Mouse (Mus musculus) liver, adult (tissue): ENCODE results near the gene Zpld1.

Source experiments
- GATA4 ChIP-seq: IDR thresholded peaks from 2 replicates; pipeline ENCODE4 v1.6.1; 2014; ENCODE audit warnings: mild to moderate bottlenecking, low read length; ENCODE audit not compliant: insufficient replicate concordance

Gene Zpld1

GRCm38 (mm10) chr16:55297886-55298285, at the start of gene Zpld1:
Gene Zpld1, minus strand, starts transcription at chr16:55297986.
- no peak for TF ChIP-seq GATA4

GRCm38 (mm10) chr16:55345644-55346043, 47.9 kb upstream of the Zpld1 start:
- no peak for TF ChIP-seq GATA4

DNA sequence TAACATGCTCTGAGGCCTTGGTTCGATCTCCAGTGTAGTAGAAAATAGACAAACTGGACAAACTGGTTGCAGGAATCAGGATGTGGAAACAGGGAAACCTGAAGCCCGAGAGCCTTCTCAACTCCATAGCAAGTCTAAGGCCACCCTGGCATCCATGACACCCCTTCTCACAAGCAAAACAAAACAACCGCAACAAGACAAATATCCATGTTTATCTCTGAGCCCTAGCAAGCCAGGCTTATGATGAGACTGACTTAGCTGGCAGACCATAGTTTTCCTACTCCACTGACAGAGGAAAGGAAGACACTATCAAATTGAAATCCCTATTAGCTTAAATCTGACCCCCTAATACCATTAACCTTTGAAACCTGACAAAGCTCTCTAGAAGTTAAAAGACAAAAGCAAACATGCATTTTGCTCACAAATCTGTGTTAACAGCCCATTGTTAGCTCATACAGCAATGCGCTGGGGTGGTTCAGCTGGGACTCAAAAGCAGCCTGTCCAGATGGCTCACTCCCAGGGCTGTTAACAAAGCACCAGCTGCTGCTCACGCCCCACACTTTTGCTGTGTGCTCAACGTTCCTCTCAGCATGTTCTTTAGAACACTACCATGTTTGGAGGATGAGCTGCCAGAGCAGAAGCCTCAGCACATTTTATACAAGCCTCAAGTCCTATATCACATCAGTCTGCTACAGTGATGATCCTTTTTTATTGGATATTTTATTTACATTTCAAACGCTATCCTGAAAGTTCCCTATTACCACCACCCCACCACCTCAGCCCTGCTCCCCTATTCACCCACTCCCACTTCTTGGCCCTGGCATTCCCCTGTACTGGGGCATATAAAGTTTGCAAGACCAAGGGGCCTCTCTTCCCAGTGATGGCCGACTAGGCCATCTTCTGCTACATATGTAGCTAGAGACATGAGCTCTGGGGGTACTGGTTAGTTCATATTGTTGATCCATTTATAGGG, 24.0 kb upstream of the Zpld1 start:
- TF ChIP-seq GATA4 = no peak

- TF ChIP-seq GATA4 = no peak
Measured at GRCm38 (mm10) chr16:55316996-55317395, 19.2 kb upstream of the Zpld1 start.

GRCm38 (mm10) chr16:55312106-55312505, 14.3 kb upstream of the Zpld1 start:
- no peak for TF ChIP-seq GATA4

DNA sequence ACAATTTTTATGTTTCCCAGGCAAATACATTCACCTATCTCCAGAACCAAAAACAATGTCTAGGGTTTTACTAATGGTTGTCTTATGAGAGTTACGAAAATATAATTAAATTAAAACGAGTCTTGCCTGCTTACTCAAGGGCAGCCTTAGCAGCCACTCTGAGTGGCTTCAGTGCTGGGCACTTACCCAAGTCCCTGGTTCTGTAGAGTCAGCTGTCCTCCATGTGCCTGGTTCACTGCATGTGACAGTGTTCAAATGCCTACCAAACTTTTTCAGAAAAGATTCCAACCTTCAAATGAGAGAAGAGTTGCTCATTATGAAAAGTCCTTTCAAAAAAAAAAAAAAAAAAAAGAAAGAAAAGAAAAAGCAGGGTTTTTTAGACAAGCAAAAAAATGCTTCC, 15.1 kb downstream of the Zpld1 start:
- no peak for TF ChIP-seq GATA4

DNA sequence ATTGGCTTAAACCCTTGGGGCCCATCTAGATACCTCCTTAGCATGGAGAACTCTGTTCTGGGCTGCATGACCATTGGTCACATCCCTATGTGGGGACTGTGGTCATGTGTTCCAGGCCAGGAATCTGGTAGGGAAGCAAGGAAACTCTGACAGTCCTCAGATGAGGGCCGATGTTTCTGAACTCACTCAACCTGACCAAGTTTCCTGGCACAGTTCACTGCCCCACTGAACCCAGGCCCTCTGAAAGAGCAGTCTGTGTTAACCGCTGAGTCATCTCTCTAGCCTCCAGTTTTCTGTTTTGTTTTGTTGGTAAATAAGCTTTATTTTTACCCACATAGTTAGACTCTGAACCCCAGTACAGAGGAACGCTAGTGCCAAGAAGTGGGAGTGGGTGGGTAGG, 20.3 kb downstream of the Zpld1 start:
- no peak for TF ChIP-seq GATA4

- TF ChIP-seq GATA4 = no peak
Measured at GRCm38 (mm10) chr16:55265281-55265680, 32.5 kb downstream of the Zpld1 start.

GRCm38 (mm10) chr16:55260862-55261574, 36.8 kb downstream of the Zpld1 start:
- TF ChIP-seq GATA4 = no peak

DNA sequence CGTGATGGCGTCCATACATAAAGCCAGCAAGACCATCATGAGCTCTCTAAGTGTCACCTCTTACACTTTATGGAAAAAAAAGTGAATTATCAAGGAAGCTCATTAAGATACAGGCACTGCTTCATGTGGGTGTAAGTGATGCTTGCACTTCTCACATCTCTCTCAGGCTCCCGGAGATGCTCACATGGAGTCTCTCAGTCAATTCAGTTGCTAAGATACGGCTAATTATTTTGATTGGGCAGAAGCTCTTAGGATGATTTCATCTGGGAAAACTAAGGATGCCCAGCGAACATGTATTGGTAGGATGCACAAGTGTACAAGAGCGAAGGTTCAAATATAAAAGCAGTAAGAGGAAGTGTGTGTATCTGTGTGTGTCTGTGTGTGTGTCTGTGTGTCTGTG, 38.1 kb downstream of the Zpld1 start:
- TF ChIP-seq GATA4 = no peak

DNA sequence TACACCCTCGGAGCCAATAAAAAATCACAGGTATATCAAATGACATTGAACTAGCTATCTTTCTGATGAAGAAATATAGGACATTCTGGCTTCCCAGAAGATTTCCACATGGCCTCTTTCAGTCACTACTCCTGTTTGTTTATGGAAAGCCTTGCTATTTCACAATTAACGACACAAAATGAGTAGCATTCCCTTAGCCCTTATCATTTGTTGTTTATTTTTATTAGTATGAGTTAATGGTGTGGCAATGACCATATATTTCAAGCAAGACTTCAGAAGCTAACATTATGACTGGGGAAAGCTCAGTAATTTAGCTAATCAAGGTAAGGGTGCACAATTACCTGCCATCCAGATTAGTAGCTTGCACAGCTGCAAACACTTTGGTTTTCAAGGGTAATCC, 56.8 kb downstream of the Zpld1 start:
- TF ChIP-seq GATA4 = no peak

GRCm38 (mm10) chr16:55228995-55229622, 68.7 kb downstream of the Zpld1 start:
- no peak for TF ChIP-seq GATA4

DNA sequence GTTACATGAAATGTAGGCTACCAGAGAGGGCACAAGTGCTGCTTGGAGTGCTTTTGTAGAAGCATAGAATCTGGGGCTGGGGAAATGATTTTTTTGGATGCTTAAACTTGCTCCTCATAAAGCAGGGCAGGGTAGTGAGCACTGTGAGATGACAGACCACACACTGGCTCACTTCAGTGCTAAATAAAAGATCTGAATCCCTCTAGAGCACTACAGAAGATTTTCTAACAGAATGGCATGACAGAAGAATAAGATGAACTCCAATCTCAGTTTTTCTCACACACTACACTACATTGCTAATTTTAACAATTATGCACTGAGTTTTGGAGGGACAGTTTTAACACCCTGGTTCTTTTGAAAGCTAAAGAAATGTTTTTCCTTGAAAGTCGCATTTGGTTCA, 93.8 kb downstream of the Zpld1 start:
- no peak for TF ChIP-seq GATA4

GRCm38 (mm10) chr16:55190397-55190796, 107.4 kb downstream of the Zpld1 start:
- no peak for TF ChIP-seq GATA4

DNA sequence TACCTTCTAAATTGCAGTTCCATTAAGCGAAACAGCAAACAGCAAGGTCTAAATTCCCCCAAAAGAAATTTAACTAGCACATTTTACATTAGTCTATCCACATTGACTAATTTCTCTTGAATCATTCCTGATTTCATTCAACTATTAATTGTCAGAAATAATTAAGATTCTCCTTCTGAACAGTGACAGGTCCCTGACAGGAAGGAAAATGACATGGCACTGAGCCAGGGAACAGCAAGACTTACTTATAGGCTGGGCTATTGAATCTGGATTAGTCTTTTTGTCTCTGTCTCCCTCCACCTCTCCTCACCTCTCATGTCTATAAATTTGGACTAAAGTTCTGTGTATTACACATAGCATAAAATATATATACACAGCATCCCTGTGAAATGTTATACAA, 112.4 kb downstream of the Zpld1 start:
- TF ChIP-seq GATA4 = no peak
